Mouse (Mus musculus) heart, adult 2 months (tissue): ENCODE measurements at regions not wholly inside any gene's neighbourhood (a gene's known extent, or its start where the extent isn't known, plus 50 kb on each side); places are given as distances from the start of the nearest gene placed in this dataset.

ENCODE experiments used
- DNase-seq, 2 experiments: peaks; one replicate each; pipeline ENCODE4 v3.0.0; 2021
- H3K27ac ChIP-seq: fragments of 200-600 bp; 2 replicates; pipeline ENCODE4 v1.8.1; 2022
- H3K27me3 ChIP-seq: fragments of 200-500 bp; 2 replicates; pipeline ENCODE4 v1.6.1; 2012; ENCODE audit warnings: mild to moderate bottlenecking, low read length, inconsistent platforms, mixed read lengths; ENCODE audit not compliant: control insufficient read depth, insufficient read depth
- H3K36me3 ChIP-seq: fragments of 200-500 bp; 2 replicates; pipeline ENCODE4 v1.6.1; 2012; ENCODE audit warnings: low read length, inconsistent platforms; ENCODE audit not compliant: control insufficient read depth, insufficient read depth
- H3K4me1 ChIP-seq: fragments of 200-500 bp; 2 replicates; pipeline ENCODE4 v1.6.1; 2011; ENCODE audit warnings: low read length; ENCODE audit not compliant: control insufficient read depth, insufficient read depth
- H3K4me3 ChIP-seq: fragments of 200-600 bp; 2 replicates; pipeline ENCODE4 v1.8.1; 2022
- H3K79me2 ChIP-seq: fragments of 200-500 bp; replicated peaks from 2 replicates; pipeline ENCODE4 v1.6.1; 2012; ENCODE audit warnings: mild to moderate bottlenecking, inconsistent platforms, low read length, moderate library complexity, mixed read lengths; ENCODE audit not compliant: control insufficient read depth, insufficient read depth
- H3K9ac ChIP-seq: fragments of 200-500 bp; 2 replicates; pipeline ENCODE4 v1.6.1; 2012; ENCODE audit warnings: low read depth, mild to moderate bottlenecking, control low read depth, inconsistent platforms, low read length, mixed read lengths
- CTCF ChIP-seq: fragments of 200-600 bp; IDR thresholded peaks from 2 replicates; pipeline ENCODE4 v1.8.1; 2022; ENCODE audit warnings: antibody characterized with exemption, mild to moderate bottlenecking, moderate library complexity
- EP300 ChIP-seq: fragments of 200-500 bp; IDR thresholded peaks from 2 replicates; pipeline ENCODE4 v1.6.1; 2011; ENCODE audit warnings: low read depth, low read length, control low read depth; ENCODE audit not compliant: insufficient read depth
- POLR2A ChIP-seq: fragments of 200-500 bp; IDR thresholded peaks from 2 replicates; pipeline ENCODE4 v1.6.1; 2011; ENCODE audit warnings: mild to moderate bottlenecking, low read depth, low read length, control low read depth; ENCODE audit not compliant: insufficient read depth
- WGBS: fragments of 180-500 bp; shearing (Covaris S2); methylation state at CpG from one replicate; pipeline ENCODE4 v1.1.7; 2018; 5-methylcytosine and 5-hydroxymethylcytosine counted together
- intact Hi-C: fragments of 180-260 bp; cut with DNase I; formaldehyde crosslinking; loops from one replicate; pipeline ENCODE4 v1.15.1; 2025

GRCm38 (mm10) chr10:91575323-91576064, 394.4 kb upstream of the Tmpo start:
- DNase-seq = no peak
- Histone ChIP-seq H3K4me3 (no peak overlapping the region), H3K27ac (no peak overlapping the region), H3K4me1 (no peaks in the 10 kb centered on the region), H3K9ac (no peak overlapping the region), H3K27me3 (no peaks in the 10 kb centered on the region), H3K79me2 (no peaks in the 10 kb centered on the region), H3K36me3 (no peaks in the 10 kb centered on the region)
- intact Hi-C loops = no loop called here
- TF ChIP-seq EP300 = no peak
- TF ChIP-seq POLR2A = no peak
- no peak for TF ChIP-seq CTCF
- 70% methylated on average over 17 of the region's 17 CpGs for WGBS

GRCm38 (mm10) chr10:91572796-91573195, 391.7 kb upstream of the Tmpo start:
- intact Hi-C loops = no loop called here
- no peak overlapping the region for H3K4me3 ChIP-seq
- no peak for TF ChIP-seq POLR2A
- TF ChIP-seq CTCF = no peak
- H3K4me1 ChIP-seq = no peaks in the 10 kb centered on the region
- no peaks in the 10 kb centered on the region for H3K27me3 ChIP-seq
- no peaks in the 10 kb centered on the region for H3K79me2 ChIP-seq
- H3K9ac ChIP-seq = no peak overlapping the region
- no peak overlapping the region for H3K27ac ChIP-seq
- H3K36me3 ChIP-seq = no peaks in the 10 kb centered on the region
- 89% methylated on average over 7 of the region's 7 CpGs for WGBS
- no peak for DNase-seq

GRCm38 (mm10) chr10:91569046-91569445, 387.9 kb upstream of the Tmpo start:
- TF ChIP-seq EP300 (no peak), POLR2A (no peak), CTCF (no peak)
- Histone ChIP-seq H3K27me3 (no peaks in the 10 kb centered on the region), H3K4me3 (no peak overlapping the region), H3K9ac (no peak overlapping the region), H3K4me1 (no peaks in the 10 kb centered on the region), H3K79me2 (no peaks in the 10 kb centered on the region), H3K27ac (no peak overlapping the region), H3K36me3 (no peaks in the 10 kb centered on the region)
- DNase-seq = no peak
- WGBS = 80% methylated on average over 6 of the region's 6 CpGs
- intact Hi-C loops = no loop called here

- H3K4me1 ChIP-seq = no peaks in the 10 kb centered on the region
- no peaks in the 10 kb centered on the region for H3K79me2 ChIP-seq
- intact Hi-C loops = no loop called here
- no peak overlapping the region for H3K9ac ChIP-seq
- H3K4me3 ChIP-seq = no peak overlapping the region
- TF ChIP-seq CTCF = no peak
- TF ChIP-seq POLR2A = no peak
- no peak for TF ChIP-seq EP300
- no peaks in the 10 kb centered on the region for H3K27me3 ChIP-seq
- no peak overlapping the region for H3K27ac ChIP-seq
- DNase-seq = no peak
- 77% methylated on average over 7 of the region's 7 CpGs for WGBS
- H3K36me3 ChIP-seq = no peaks in the 10 kb centered on the region
Observed at GRCm38 (mm10) chr10:91566116-91566774, 385.1 kb upstream of the Tmpo start.

GRCm38 (mm10) chr10:91559307-91559706, 378.2 kb upstream of the Tmpo start:
- no peak overlapping the region for H3K27ac ChIP-seq
- DNase-seq = no peak
- no peak overlapping the region for H3K4me3 ChIP-seq
- H3K9ac ChIP-seq = no peak overlapping the region
- H3K4me1 ChIP-seq = no peaks in the 10 kb centered on the region
- H3K36me3 ChIP-seq = no peaks in the 10 kb centered on the region
- intact Hi-C loops = no loop called here
- TF ChIP-seq EP300 (no peak), CTCF (no peak), POLR2A (no peak)
- H3K79me2 ChIP-seq = no peaks in the 10 kb centered on the region
- no peaks in the 10 kb centered on the region for H3K27me3 ChIP-seq
- WGBS = 80% methylated on average over 5 of the region's 5 CpGs

GRCm38 (mm10) chr10:91548071-91548470, 367.0 kb upstream of the Tmpo start:
- no peak for DNase-seq
- H3K36me3 ChIP-seq = no peaks in the 10 kb centered on the region
- H3K9ac ChIP-seq = no peak overlapping the region
- H3K27ac ChIP-seq = no peak overlapping the region
- TF ChIP-seq POLR2A = no peak
- no peak for TF ChIP-seq CTCF
- 51% methylated on average over 4 of the region's 4 CpGs for WGBS
- H3K79me2 ChIP-seq = no peaks in the 10 kb centered on the region
- no peaks in the 10 kb centered on the region for H3K27me3 ChIP-seq
- intact Hi-C loops = loop anchor here (10.0 kb wide), 1 partner anchor 1467 kb away; no protein-coding TSS in a partner anchor
- H3K4me3 ChIP-seq = no peak overlapping the region
- H3K4me1 ChIP-seq = no peaks in the 10 kb centered on the region
